Mouse (Mus musculus) cerebellum, adult 2 months (tissue): ENCODE results near the gene Aff1.

ENCODE experiments used
- CTCF ChIP-seq: fragments of 200-500 bp; IDR thresholded peaks from 2 replicates; pipeline ENCODE4 v1.5.1; 2011; ENCODE audit warnings: low read depth, mild to moderate bottlenecking, control low read depth, low read length, moderate library complexity, borderline replicate concordance; ENCODE audit not compliant: insufficient read depth
- POLR2A ChIP-seq: fragments of 200-500 bp; IDR thresholded peaks from 2 replicates; pipeline ENCODE4 v1.6.1; 2011; ENCODE audit warnings: low read length, control low read depth, borderline replicate concordance; ENCODE audit not compliant: insufficient read depth

- TF ChIP-seq CTCF: no peak
- TF ChIP-seq POLR2A: no peak
Measured at GRCm38 (mm10) chr5:103664932-103665331, 27.2 kb upstream of the Aff1 start.
